Mouse (Mus musculus): Measurements from ENCODE around the gene Hoxd4.

Hoxd4 gene

GRCm38 (mm10) chr2:74711721-74712621 lies at the start of gene Hoxd4, which contains the start of gene Hoxd3:
TSS of gene Hoxd4 (plus strand) at chr2:74711929.
TSS of gene Hoxd3 (plus strand) at chr2:74711927.
- DNase-seq: peak; percentile 82

- peak; percentile 85 for DNase-seq
Observed at GRCm38 (mm10) chr2:74663291-74663925, 48.3 kb upstream of the Hoxd4 start.

GRCm38 (mm10) chr2:74666411-74666810 lies 45.3 kb upstream of the Hoxd4 start:
- DNase-seq: no peak

GRCm38 (mm10) chr2:74667191-74667841 lies 44.4 kb upstream of the Hoxd4 start:
- DNase-seq: no peak

- DNase-seq: no peak
Observed at GRCm38 (mm10) chr2:74667842-74668357, 43.8 kb upstream of the Hoxd4 start, which contains the start of gene Hoxd13. TSS of gene Hoxd13 (plus strand) at chr2:74668310.

GRCm38 (mm10) chr2:74668370-74669229 lies 43.1 kb upstream of the Hoxd4 start:
- peak; percentile 72 for DNase-seq

- DNase-seq: no peak
Observed at GRCm38 (mm10) chr2:74669230-74669578, 42.5 kb upstream of the Hoxd4 start.

- DNase-seq: no peak
Observed at GRCm38 (mm10) chr2:74669650-74670235, 42.0 kb upstream of the Hoxd4 start.

GRCm38 (mm10) chr2:74670632-74671188 lies 41.0 kb upstream of the Hoxd4 start:
- no peak for DNase-seq

- DNase-seq: no peak
Observed at GRCm38 (mm10) chr2:74671847-74672246, 39.9 kb upstream of the Hoxd4 start.

- peak; percentile 90 for DNase-seq
Observed at GRCm38 (mm10) chr2:74672481-74673362, 39.0 kb upstream of the Hoxd4 start.

GRCm38 (mm10) chr2:74673835-74674425 lies 37.8 kb upstream of the Hoxd4 start:
- no peak for DNase-seq

GRCm38 (mm10) chr2:74674881-74675665 lies 36.7 kb upstream of the Hoxd4 start, which contains the start of gene Hoxd12:
TSS of gene Hoxd12 (plus strand) at chr2:74675013.
- no peak for DNase-seq

- DNase-seq: no peak
Observed at GRCm38 (mm10) chr2:74675666-74676282, 36.0 kb upstream of the Hoxd4 start.

GRCm38 (mm10) chr2:74676376-74677052 lies 35.2 kb upstream of the Hoxd4 start:
- no peak for DNase-seq

GRCm38 (mm10) chr2:74677106-74677505 lies 34.6 kb upstream of the Hoxd4 start:
- DNase-seq: no peak

- DNase-seq: no peak
Observed at GRCm38 (mm10) chr2:74678891-74679595, 32.7 kb upstream of the Hoxd4 start, which contains the start of gene Hoxd11. TSS of gene Hoxd11 (plus strand) at chr2:74679557.

All from embryo, embryonic 11 days (tissue).